Mouse (Mus musculus): ENCODE measurements around the gene Slc2a6. TPM values are rescaled to one million over a fixed set of nuclear protein-coding genes. Genes with fewer than 3 reads are reported as not detected.

The Slc2a6 gene
- total and polyA plus RNA-seq, 3 experiments, result 2.6 to 3.2 TPM; not detected in 1

- no peak for TF ChIP-seq USF2 (IDR thresholded peaks at IDR 0.05; ENCODE audit: borderline replicate concordance in 1 of 2, insufficient read depth in 1 of 2, low read depth in 1 of 2, low read length in 2 of 2)
These were observed 10.8 kb upstream of the Slc2a6 start (continued) for GRCm38 (mm10) chr2:27038596-27038995.

- TF ChIP-seq CHD1 (IDR thresholded peaks at IDR 0.05; ENCODE audit: low read depth, low read length), result no peak
- TF ChIP-seq MAZ (IDR thresholded peaks at IDR 0.05; ENCODE audit: low read depth, low read length), result no peak
- no peak for TF ChIP-seq CTCF (IDR thresholded peaks at IDR 0.05 in 2 of 3, conservative IDR thresholded peaks at IDR 0.05 in 1 of 3; ENCODE audit: control insufficient read depth in 1 of 3, insufficient read depth in 1 of 3, low read depth in 2 of 3, low read length in 3 of 3, poor library complexity in 1 of 3, severe bottlenecking in 1 of 3)
- no peak for TF ChIP-seq POLR2A (IDR thresholded peaks at IDR 0.05; ENCODE audit: control insufficient read depth in 1 of 2, insufficient read depth in 1 of 2, low read depth in 1 of 2, low read length in 2 of 2, poor library complexity in 1 of 2)
- peak; percentile 44 for DNase-seq (ENCODE audit: low read depth, low spot score)
- H3K36me3 ChIP-seq (ENCODE audit: control insufficient read depth in 1 of 2, insufficient read depth in 2 of 2, low read length in 2 of 2), result no peaks in the 10 kb centered on the region
These were observed 9.2 kb upstream of the Slc2a6 start for GRCm38 (mm10) chr2:27037008-27037407.

GRCm38 (mm10) chr2:27036003-27036402 lies 8.2 kb upstream of the Slc2a6 start:
- Histone ChIP-seq H3K4me3 (ENCODE audit: control insufficient read depth in 1 of 2, insufficient read depth in 1 of 2, low read depth in 2 of 2, low read length in 2 of 2) (no peak overlapping the region), H3K36me3 (ENCODE audit: control insufficient read depth in 1 of 2, insufficient read depth in 2 of 2, low read length in 2 of 2) (no peaks in the 10 kb centered on the region), H3K79me2 (ENCODE audit: control insufficient read depth, insufficient read depth, low read length, poor library complexity) (no peaks in the 10 kb centered on the region), H3K9me3 (replicated peaks; ENCODE audit: insufficient read depth, low read length) (no peaks in the 10 kb centered on the region), H3K9ac (ENCODE audit: control insufficient read depth, low read depth, low read length, poor library complexity, severe bottlenecking) (no peak overlapping the region), H3K27ac (ENCODE audit: control insufficient read depth, low read depth, low read length) (no peak overlapping the region), H3K27me3 (ENCODE audit: control insufficient read depth in 1 of 2, insufficient read depth in 2 of 2, low read length in 2 of 2) (no peaks in the 10 kb centered on the region), H3K4me1 (ENCODE audit: control insufficient read depth in 1 of 2, insufficient read depth in 2 of 2, low read length in 2 of 2) (peaks cover 0 to 10% of the 10 kb centered on the region in 2 experiments; a peak in 1 of 4 replicates)
- no peak for TF ChIP-seq NRF1 (IDR thresholded peaks at IDR 0.05; ENCODE audit: insufficient read depth, low read depth, low read length, poor library complexity, severe bottlenecking)
- no peak for TF ChIP-seq KAT2A (conservative IDR thresholded peaks at IDR 0.05; ENCODE audit: low read depth, low read length)
- no peak for TF ChIP-seq CHD1 (IDR thresholded peaks at IDR 0.05; ENCODE audit: low read depth, low read length)
- TF ChIP-seq ELF1 (IDR thresholded peaks at IDR 0.05; ENCODE audit: low read depth, low read length), result no peak
- TF ChIP-seq BHLHE40 (IDR thresholded peaks at IDR 0.05; ENCODE audit: borderline replicate concordance, low read depth, low read length), result no peak
- TF ChIP-seq POLR2A (IDR thresholded peaks at IDR 0.05; ENCODE audit: control insufficient read depth in 1 of 2, insufficient read depth in 1 of 2, low read depth in 1 of 2, low read length in 2 of 2, poor library complexity in 1 of 2), result no peak
- TF ChIP-seq MYC (IDR thresholded peaks at IDR 0.05; ENCODE audit: low read depth, low read length), result no peak
- no peak for TF ChIP-seq E2F4 (IDR thresholded peaks at IDR 0.05; ENCODE audit: borderline replicate concordance, low read depth, low read length)
- TF ChIP-seq ZKSCAN1 (IDR thresholded peaks at IDR 0.05; ENCODE audit: low read depth, low read length), result no peak
- no peak for TF ChIP-seq MEF2A (IDR thresholded peaks at IDR 0.05; ENCODE audit: extremely low read depth, insufficient replicate concordance, low read depth, low read length, poor library complexity, severe bottlenecking)
- TF ChIP-seq MAX (IDR thresholded peaks at IDR 0.05; ENCODE audit: low read length), result no peak
- TF ChIP-seq USF1 (IDR thresholded peaks at IDR 0.05; ENCODE audit: low read depth, low read length), result no peak
- no peak for TF ChIP-seq JUND (IDR thresholded peaks at IDR 0.05; ENCODE audit: low read depth, low read length)
- TF ChIP-seq EP300 (IDR thresholded peaks at IDR 0.05; ENCODE audit: low read depth in 1 of 2, low read length in 2 of 2), result no peak
- TF ChIP-seq POLR2AphosphoS2 (IDR thresholded peaks at IDR 0.05; ENCODE audit: low read length), result no peak
- no peak for TF ChIP-seq SMC3 (IDR thresholded peaks at IDR 0.05; ENCODE audit: low read depth, low read length)
- no peak for TF ChIP-seq HCFC1 (IDR thresholded peaks at IDR 0.05; ENCODE audit: low read depth, low read length)
- no peak for TF ChIP-seq NELFE (IDR thresholded peaks at IDR 0.05; ENCODE audit: low read depth, low read length)
- no peak for TF ChIP-seq ZMIZ1 (IDR thresholded peaks at IDR 0.05; ENCODE audit: low read depth, low read length)
- no peak for TF ChIP-seq GABPA (IDR thresholded peaks at IDR 0.05; ENCODE audit: low read depth, low read length)
- no peak for DNase-seq (ENCODE audit: low read depth, low spot score)

More at GRCm38 (mm10) chr2:27037008-27037407, 9.2 kb upstream of the Slc2a6 start:
- Histone ChIP-seq H3K4me1 (ENCODE audit: control insufficient read depth in 1 of 2, insufficient read depth in 2 of 2, low read length in 2 of 2) (peaks cover 0 to 10% of the 10 kb centered on the region in 2 experiments; a peak in 1 of 4 replicates), H3K79me2 (ENCODE audit: control insufficient read depth, insufficient read depth, low read length, poor library complexity) (no peaks in the 10 kb centered on the region), H3K27me3 (ENCODE audit: control insufficient read depth in 1 of 2, insufficient read depth in 2 of 2, low read length in 2 of 2) (no peaks in the 10 kb centered on the region), H3K9ac (ENCODE audit: control insufficient read depth, low read depth, low read length, poor library complexity, severe bottlenecking) (no peak overlapping the region), H3K27ac (ENCODE audit: control insufficient read depth, low read depth, low read length) (no peak overlapping the region), H3K4me3 (ENCODE audit: control insufficient read depth in 1 of 2, insufficient read depth in 1 of 2, low read depth in 2 of 2, low read length in 2 of 2) (no peak overlapping the region), H3K9me3 (replicated peaks; ENCODE audit: insufficient read depth, low read length) (no peaks in the 10 kb centered on the region)
